Mouse (Mus musculus) urinary bladder, adult 18-20 months (tissue): ENCODE measurements around the gene Slc44a5.

Source experiments
- DNase-seq, 2 experiments: peaks; one replicate each; pipeline ENCODE4 v3.0.0; 2022; ENCODE audit warnings: low spot score in 2 of 2, mixed read lengths in 2 of 2

The Slc44a5 gene

DNA sequence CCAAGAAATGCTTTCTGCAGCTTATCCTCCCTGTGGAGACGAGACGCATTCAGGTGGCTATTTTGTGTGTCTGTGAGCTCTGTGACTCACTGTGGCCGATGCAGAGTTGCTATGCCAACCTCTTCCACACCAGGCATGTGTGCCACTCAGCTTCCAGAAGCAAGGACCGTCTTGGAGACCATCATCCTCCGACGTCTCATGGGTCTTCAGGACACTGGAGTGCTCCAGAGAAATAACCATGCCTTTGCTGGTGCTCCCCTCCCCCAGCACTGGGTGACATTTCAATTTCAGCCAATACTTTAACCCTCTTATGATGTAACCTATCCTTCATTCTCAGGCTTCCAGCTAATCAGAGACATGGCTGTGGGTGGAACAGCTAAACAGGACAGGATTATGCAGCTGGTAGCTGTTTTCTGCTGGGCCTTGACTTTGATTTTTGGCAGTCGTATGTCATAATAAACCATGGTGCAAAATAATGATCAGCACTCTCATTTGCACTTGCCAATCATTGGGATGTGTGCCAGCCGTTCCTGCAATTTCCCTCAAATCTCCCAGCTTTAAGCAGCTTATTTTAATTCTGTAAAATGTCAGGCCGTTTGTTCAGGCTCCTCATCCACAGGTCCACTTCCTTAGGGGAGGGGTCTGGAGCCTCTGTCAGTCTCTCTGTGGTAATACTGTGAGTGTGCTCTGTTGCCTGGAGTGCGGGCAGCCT lies 198.8 kb downstream of the Slc44a5 start:
- DNase-seq, result no peak

DNA sequence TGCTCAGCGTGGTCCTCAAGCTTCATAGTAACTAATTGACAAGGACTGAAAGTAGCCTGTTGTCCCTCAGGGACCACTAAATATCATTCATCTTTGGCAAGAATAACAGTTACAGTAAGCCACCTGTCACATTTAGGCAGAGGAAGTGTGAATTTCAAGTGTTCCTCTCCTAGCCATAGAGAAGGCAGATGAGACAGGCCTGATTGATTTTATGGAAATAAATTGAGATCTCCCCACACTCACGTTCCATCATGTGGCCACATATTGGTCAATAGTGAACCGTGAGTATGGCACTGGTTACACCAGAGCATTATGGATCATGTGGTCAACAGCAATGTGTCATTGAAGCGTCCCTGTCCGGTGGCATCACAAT lies 199.3 kb downstream of the Slc44a5 start:
- no peak for DNase-seq

DNA sequence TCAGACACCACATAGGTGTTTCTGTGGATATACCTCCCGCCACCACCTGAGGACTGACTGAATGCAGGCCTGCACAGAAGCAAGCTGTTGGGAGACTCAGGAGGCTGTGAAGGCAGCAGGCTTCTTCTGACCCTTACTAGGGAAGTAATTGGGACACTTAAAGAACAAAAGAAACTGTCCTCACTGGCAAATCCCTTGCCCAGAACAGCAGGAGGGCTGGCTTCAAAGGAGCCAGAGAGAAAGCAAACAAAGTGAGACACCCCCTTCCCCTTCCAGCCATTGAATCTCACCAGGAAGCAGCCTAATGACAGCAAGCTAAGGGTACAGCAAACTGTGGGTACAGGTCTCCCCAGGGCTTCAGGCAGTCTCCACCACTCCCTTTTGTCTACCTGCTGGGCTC lies 200.3 kb downstream of the Slc44a5 start:
- DNase-seq, result no peak

DNA sequence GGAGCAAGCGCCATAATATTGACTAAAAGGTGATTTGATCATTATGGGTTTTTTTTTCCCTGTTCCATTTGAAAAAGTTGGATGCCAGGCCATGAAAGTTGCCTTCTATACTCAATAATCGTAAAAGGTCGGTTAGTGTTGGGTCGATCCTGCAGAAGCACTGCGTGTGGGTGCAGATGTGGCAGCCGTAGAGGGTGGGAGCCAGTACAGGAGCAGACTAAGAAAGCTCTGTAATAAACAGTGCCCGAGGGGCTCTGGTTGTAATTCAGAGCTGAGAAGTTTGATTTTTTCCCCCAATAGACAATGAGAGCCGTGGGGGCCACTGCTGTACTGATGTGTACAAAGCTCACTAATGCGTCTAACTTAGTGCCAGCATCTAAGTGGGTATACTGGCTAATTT lies 200.8 kb downstream of the Slc44a5 start:
- no peak for DNase-seq

DNA sequence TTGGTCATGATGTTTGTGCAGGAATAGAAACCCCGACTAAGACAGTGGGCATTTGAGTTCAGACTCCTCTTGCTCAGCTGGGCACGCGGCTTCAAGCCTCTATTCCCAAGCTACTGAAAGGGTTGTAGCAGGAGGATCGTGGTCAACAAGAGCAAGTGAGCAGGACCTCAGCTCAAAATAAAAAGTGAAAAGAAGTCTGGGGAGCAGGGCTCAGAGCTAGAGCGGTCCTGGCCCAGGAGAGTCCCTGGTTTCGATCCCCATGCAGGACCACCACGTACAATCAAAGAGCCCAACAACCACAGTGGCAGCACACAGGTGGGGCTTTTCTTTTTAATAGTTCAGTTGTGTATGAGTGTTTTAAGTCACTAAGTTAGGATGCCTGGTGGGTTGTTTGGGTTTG lies 201.5 kb downstream of the Slc44a5 start:
- no peak for DNase-seq

DNA sequence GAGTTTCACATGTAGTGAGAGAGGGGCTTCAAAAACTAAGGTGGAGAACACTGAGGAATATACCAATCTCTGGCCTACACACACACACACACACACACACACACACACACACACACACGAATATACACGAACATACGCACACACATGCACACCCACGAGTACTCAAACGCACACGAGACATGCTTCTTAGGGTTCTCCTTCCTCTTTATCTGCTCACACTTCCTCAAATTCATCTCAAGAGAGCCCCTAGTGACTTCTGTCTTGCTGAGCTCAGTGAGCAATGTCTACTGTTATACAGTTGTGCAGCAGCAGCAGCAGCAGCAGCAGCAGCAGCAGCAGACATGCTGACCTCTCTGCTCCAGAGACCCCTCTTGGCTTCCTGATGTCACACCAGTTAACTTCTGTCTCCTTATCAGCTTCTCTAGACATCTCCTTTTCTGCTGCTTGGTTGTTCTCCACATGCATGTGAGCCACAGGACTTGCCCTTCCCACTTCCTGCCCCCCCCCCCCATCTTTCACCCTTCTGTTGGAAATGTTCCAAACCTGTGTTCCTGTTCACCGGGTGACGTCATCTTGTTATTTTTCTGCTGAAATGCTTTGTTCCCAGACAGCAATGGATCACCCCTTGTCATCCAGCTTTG lies 204.5 kb downstream of the Slc44a5 start:
- no peak for DNase-seq

DNA sequence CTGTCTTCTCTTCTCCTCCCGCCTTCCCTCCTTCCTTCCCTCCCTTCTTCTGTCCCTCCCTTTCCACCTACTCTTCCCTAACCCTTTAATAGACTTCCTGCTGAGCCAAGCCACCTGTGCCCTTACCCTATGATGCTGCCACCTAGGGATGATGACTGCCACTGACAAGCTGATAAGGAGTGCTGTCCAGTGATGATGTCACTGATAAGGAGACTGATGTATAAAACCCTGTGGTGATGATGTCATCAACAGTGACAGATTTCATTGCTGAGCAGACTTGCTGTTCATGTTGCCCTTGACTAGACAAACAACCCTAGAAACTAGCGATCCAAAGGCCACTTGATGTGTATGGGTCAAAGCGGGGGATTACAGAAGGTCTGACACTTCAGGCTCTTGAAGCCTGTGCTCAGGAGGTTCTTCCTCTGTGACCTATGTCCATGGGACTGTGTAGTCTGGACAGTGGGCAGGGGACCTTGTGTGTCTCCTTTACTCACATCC lies 206.2 kb downstream of the Slc44a5 start:
- DNase-seq, result no peak

DNA sequence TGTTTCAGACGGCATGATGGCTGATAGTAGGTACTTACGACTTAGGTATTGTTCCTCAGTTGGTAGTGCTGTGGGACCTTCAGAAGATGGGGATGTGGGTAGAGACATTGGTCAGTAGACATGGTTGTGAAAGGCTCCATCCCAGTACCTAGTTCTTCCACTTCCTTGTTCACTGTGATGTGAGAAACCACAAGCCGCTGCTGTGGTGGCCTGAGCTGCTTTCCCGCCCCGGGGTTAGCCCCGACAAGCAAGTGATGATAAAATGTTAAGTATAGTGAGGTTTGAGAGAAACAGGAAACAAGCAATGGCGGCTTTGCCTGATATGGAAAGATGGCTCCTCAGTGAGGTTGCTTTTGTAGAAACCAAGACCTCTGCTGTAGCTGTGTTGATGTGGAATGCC lies 209.8 kb downstream of the Slc44a5 start:
- DNase-seq, result no peak

DNA sequence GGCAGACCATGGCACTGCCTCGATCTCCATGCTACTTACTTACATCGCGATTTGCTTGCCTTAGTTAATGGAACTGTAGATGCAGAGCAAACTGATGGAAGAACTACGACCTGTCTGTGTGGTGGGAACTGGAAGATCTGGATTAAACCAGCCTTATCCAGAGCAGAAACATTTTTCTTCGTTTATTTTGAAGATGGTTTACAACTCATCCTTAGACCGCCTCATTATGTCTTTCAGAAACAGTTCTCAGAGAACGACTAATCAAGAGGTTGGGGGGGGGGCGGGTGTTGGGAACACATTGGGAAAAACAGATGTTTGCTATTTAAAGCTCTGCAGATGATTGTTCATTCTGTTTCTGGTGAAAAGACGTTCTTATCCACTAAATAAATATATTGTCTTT lies 210.7 kb downstream of the Slc44a5 start:
- no peak for DNase-seq

DNA sequence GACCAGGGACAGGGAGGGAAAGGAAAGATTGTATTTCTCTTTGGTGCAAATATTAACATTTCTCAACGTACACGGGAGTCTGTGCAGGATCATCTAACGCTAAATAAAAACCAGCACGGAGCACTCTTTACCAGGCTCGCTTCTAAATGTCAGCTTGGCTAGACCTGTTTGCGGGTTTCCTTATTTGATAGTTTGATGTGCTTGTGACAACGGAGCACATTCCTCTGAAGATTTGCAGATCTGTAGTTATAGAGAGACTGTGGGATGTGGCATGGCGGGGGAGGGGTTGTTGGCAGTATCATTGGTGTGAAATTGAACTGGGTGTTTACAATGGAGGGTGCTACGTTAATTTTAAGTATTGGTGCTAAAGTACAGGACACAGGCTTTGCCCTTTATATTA lies 215.4 kb downstream of the Slc44a5 start:
- DNase-seq, result no peak

DNA sequence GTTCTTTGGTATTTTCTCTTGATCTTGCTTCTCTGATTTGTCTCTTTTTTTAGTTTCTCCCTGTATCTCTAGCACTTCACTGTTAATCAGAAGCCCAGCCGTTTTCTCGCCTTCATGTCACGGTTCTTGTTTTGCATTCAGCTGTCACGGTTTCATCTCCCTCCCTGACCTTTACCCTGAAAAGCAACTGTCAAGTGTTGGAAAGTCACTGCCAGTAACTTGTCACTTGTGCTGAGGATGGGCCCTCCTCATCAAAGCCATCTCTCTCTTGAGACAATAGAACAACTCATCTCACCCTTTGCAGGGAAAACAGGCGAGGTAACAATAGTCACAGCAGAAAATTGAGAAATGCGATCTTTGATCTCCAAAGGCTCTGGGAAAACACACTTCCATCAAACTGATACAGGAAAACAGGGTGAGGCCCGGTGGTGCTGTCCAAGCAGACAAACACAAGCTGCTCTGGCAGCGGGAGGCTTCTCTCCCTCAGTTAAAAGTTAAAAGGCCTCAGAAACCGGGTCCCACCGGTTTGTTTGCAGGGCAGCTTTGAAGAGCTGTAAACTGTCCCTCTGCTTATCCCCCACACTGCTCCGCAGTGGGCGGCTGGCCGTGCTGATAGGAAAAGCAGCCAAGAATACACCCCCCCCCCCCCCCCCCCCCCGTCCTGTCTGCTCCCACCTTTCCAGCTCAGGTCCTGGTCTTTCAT lies 219.2 kb downstream of the Slc44a5 start:
- DNase-seq, result no peak

DNA sequence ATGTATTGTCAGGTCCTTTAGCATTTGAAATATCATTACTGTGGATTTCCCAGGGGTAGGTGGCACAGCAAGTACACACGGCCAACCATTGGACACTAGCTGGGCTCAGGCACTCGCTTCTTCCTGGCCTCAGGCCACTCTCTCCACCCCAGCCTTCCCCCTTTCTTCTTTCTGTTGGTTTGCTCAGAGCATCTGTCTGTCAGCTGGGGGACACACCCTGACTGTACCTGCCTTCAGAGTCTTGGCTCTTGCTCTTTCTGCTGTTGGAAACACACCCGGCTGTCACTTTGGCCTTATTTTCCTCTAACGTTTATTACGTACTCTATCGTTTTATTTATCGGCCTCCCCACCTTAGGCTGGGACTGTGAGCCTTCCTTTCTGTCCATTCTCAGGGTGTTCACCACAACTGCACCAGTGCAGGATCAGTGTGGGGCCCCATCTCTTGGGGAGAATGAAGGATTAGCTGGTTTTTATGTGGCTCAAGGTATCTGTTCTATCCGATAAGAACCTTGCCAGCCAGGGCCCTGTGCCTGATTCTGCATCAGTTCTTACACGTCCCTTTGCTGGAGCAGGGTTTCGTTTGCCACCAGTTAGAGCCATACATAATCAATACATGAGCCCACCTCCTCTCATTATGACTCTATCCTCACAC lies 220.1 kb downstream of the Slc44a5 start:
- DNase-seq, result no peak

DNA sequence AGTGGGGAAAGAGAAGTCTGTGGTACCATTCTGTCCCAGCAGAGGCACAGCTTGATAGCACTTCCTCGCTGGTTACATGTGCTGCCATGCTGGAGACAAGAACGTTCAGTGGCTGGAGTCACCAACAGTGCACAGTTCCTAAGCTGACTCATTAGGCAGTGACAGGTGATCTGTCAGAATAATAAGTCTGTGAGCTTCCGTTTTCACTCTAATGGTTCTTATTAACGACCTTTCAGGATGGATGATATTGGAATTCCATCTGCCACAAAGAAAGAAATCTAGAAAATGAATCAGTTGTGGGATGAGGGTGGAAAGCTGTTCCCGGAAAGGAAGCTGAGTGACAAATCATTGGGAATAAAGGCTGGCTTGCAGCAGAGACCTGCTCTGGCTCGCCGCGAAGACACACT lies 227.2 kb downstream of the Slc44a5 start:
- no peak for DNase-seq

DNA sequence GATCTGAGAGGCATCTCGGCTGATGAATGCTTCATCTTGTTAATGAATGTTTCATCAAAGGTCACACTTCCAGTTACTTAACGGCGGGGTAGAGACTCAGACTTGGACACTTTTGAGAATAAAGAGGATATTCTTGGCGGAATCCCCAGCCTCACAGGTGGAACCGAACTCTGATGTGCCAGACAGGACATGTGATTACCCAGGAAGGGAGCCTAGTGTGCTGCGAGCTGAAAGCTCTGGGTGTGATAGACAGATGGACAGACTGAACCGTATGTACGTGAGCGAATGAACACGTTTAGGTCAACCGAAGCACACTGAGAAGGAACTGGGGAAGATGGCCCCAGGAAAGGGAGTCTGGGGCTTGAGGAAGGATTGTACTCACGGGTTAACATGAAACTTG lies 228.6 kb downstream of the Slc44a5 start:
- no peak for DNase-seq

DNA sequence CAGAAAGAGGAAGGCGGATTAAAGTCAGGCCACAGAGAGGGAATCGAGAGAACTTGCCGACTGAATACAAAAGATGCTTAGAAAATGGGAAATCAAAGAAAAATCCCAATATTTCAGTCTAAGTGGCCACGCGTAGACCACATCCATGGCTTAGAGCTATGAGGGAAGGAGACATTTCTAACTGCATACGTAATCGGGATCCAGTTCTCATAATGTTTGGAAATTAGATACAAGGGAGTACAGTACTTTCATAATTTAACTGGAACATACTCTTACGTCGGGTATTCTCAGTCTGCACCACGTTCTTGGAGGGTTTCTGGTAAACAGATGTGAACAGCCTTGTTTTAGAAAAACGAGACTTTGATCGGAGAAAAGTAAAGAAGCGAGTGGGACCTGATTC lies 229.1 kb downstream of the Slc44a5 start:
- DNase-seq, result no peak

DNA sequence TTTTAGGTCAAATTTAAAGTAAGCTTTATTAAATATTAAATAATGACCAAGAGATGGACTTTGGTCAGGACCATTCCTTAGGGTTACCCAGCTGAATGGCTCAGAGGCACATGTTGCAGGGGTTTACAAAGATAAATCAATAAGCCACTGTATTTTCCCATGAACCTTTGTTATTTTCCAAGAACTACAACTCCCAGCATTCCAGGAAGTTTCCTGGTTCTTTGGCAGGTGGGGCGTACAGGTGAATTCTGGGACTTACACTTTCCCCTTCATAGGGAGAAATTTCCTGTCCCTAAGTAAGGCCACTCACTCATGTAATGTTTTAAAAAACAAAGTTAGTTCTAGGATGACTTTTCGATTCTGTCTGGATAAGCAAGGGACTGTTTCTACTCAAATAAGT lies 235.2 kb downstream of the Slc44a5 start:
- DNase-seq, result no peak

DNA sequence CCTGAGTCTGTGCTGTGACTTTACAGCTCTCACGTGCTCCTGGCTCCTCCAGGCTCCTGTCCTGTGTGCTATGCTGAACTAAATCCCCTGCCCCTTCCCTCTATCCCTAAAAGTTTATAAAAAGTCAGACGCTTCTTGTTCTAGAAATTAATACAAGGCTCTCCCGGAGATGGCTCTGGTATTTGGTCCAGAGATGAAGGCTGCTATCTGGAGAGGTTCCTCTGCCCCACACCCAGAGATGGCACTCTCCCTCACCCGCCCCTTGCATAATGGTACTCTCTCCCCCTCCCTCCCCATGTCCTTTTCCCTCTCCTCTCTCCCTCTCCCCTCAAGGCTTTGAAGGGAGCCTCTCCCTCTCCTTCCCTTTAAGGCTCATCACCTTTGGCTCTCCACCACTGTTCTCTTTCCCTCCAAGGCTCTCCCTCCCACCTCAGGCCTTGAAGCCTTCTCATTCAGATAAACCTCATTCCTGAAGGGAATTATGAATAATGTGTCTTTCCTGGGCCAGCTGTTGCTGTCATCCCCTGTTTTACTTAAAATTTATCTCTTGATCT lies 236.0 kb downstream of the Slc44a5 start:
- no peak for DNase-seq

DNA sequence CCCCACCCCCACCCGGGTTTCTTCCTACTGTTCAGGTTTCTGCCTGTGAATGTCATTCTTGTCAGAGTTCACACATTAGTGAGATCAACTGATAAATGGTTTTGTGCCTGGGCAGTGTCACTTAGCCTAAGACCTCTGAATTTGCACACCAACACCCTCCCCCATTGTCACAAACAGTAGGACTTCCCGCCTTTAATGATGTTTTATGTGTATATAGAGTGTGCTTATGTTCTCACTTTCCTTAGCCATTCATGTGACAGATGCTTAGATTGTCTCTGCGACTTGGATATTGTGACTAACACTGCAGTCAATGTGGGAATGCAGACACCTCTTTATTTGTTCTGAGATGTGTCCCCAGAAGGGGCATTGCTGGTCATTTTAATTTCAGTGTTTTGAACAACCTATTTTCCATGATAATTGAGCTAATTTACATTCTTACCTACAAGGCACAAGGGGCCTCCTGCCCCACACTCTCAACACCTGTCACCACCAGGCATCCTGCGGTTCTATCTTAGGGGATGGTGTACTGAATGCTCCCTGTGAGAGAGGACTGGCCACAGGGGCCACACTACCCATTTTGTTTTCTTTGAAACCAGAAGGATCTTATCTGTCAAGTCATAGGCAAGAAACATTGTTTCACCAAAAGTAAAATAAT lies 236.7 kb downstream of the Slc44a5 start:
- DNase-seq, result no peak

DNA sequence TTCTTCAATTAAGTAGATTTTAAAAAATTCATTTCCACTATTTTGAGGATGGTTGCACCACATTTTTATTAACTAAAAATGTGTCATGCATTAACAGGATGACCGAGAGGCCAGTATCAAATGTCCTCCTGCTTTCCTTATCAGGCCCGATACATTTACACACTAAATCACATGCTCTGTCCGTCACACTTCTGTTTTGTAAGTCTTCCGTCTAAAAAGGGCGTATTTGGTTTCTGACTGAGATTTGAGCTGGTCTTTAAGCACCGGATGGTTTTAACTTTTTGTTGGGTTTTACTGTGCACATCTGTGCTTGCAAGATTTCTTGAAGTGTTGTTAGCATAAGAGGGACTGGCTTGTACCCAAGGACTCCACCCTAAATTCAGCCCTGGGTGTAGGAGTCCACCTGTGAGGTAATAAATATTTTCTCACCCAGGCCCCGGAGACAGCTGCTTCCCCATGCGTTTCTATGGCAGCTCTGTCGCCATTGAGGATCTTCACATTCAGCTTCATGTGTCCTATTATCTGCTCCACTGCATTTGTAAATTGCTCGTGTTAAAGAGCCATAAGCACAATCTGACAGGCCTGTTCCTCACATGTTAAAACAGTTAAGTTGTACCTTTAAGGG lies 237.3 kb downstream of the Slc44a5 start:
- no peak for DNase-seq

DNA sequence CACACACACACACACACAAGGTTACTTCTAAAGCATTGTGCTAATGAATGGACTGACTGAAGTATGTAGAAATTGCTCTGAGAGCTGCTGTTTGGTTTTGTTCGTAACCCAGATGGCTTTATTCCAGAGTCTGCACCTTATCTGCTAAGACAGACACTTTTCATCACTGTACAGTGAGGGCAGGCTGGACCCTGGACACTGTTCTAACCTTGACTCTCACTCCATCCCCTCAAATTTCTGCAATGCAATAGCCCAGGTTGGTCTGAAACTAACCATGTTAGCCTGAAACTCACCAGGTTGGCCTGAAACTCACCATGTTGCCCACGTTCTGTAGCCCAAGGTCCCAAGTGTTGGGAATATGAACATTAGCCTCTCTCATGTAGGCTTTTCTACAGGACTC lies 239.3 kb downstream of the Slc44a5 start:
- DNase-seq, result no peak

DNA sequence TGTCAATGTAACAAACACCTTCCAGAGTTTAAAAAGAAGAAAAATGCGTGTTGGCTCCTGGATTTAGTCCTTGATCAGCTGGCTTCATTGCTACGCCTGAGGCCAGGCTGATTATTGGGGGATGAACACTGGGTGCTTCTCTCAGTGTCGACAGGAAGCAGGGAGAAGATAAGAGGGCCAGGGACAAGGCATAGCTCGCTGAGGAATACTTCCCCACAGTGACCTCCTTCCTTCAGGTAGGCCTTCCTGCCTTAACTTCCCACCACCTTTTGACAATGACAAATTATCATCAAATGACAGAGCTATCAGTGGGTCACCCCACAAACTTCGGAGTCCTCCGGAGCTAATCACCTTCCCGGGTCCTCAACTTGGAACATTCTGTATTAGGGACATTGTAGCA lies 242.1 kb downstream of the Slc44a5 start:
- DNase-seq, result no peak
